Mouse (Mus musculus) CH12.LX (cell line): ENCODE measurements around the gene Zcchc24.

Experiments
- CHD1 ChIP-seq: IDR thresholded peaks from 2 replicates; pipeline ENCODE4 v1.6.1; 2012; ENCODE audit warnings: low read depth, low read length, improper control_type of control experiment, inconsistent platforms
- CTCF ChIP-seq, 2 experiments: IDR thresholded peaks in 1 of 2; conservative IDR thresholded peaks in 1 of 2; 2 replicates each; pipeline ENCODE4 v1.5.1; 2011 to 2012; ENCODE audit warnings: low read depth in 2 of 2, low read length in 2 of 2, improper control_type of control experiment in 1 of 2, inconsistent platforms in 1 of 2, mild to moderate bottlenecking in 1 of 2, moderate library complexity in 1 of 2
- EP300 ChIP-seq: IDR thresholded peaks from 2 replicates; pipeline ENCODE4 v1.6.1; 2011; ENCODE audit warnings: low read length, improper control_type of control experiment
- GABPA ChIP-seq: IDR thresholded peaks from 2 replicates; pipeline ENCODE4 v1.6.1; 2012; ENCODE audit warnings: low read depth, low read length, improper control_type of control experiment, inconsistent platforms; ENCODE audit not compliant: insufficient replicate concordance
- MAFK ChIP-seq: IDR thresholded peaks from 2 replicates; pipeline ENCODE4 v1.6.1; 2011; ENCODE audit warnings: low read length, improper control_type of control experiment; ENCODE audit not compliant: insufficient replicate concordance
- MAX ChIP-seq: IDR thresholded peaks from 2 replicates; pipeline ENCODE4 v1.6.1; 2011; ENCODE audit warnings: low read length, improper control_type of control experiment
- MEF2A ChIP-seq: IDR thresholded peaks from 2 replicates; pipeline ENCODE4 v1.6.1; 2014; ENCODE audit warnings: low read depth, mild to moderate bottlenecking, inconsistent platforms, low read length, improper control_type of control experiment, borderline replicate concordance
- POLR2A ChIP-seq: IDR thresholded peaks from 2 replicates; pipeline ENCODE4 v1.6.1; 2011; ENCODE audit warnings: low read depth, mild to moderate bottlenecking, improper control_type of control experiment, low read length
- POLR2AphosphoS2 ChIP-seq: IDR thresholded peaks from 2 replicates; pipeline ENCODE4 v1.6.1; 2011; ENCODE audit warnings: low read depth, low read length, improper control_type of control experiment
- RCOR1 ChIP-seq: conservative IDR thresholded peaks from 2 replicates; pipeline ENCODE4 v1.6.1; 2012; ENCODE audit warnings: low read depth, mild to moderate bottlenecking, inconsistent platforms, low read length, improper control_type of control experiment

DNA sequence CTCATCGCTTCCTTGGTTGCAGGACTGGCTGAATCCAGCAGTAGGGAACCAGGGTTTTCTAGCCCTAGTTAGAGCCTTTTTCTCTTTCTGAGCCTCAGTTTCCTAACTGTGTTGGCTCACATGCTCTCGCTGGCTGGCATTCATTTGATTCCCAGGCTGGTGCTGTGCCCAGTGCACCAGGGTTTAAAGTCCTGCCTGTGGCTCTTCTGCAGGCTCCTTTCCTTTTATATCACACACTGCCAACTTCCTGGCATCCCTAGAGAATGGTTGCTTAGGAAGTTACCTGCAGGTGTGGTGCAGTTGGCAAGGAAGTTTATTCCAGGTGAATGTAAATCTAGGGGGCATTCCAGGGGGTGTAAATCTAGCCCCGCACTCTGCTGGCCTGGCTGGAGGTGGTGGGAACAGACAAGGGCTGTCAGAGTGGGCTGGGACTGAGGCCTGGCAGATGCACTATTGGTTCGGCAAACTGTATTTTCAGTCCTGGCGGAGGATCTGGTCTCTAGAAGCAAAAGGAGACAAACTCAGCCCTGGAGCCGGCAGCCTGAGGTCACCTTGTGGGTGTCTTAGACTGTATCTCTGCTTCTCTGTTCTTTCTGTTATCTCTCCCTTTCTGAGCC lies 75.5 kb downstream of the Zcchc24 start:
- TF ChIP-seq CTCF (conservative IDR thresholded peaks at IDR 0.05 in 1 of 2, IDR thresholded peaks at IDR 0.05 in 1 of 2; ENCODE audit: low read depth in 2 of 2, low read length in 2 of 2): no peak
- TF ChIP-seq MEF2A: no peak
- no peak for TF ChIP-seq MAX
- TF ChIP-seq EP300: no peak
- no peak for TF ChIP-seq GABPA
- no peak for TF ChIP-seq CHD1
- TF ChIP-seq RCOR1: no peak
- TF ChIP-seq POLR2A: no peak
- TF ChIP-seq MAFK: no peak
- no peak for TF ChIP-seq POLR2AphosphoS2
